Mouse (Mus musculus) left cerebral cortex, postnatal 4 days (tissue): ENCODE data around the gene Rtp1. TPM values are rescaled to one million over a fixed set of nuclear protein-coding genes. Genes with fewer than 3 reads are reported as not detected.

Source experiments
- DNase-seq: peaks from one replicate; pipeline ENCODE4 v3.0.0-alpha.2; 2022
- intact Hi-C: fragments of 180-260 bp; cut with DNase I; formaldehyde crosslinking; loops from one replicate; pipeline ENCODE4 v1.15.1; 2025
- total RNA-seq, 2 experiments: library from RNA; stranded (reverse); gene quantifications; 2 replicates each; pipeline ENCODE4 v1.2.3; 2021

Gene Rtp1
- total RNA-seq, 2 experiments from 2014 or later: 0.18 TPM; not detected in 1

DNA sequence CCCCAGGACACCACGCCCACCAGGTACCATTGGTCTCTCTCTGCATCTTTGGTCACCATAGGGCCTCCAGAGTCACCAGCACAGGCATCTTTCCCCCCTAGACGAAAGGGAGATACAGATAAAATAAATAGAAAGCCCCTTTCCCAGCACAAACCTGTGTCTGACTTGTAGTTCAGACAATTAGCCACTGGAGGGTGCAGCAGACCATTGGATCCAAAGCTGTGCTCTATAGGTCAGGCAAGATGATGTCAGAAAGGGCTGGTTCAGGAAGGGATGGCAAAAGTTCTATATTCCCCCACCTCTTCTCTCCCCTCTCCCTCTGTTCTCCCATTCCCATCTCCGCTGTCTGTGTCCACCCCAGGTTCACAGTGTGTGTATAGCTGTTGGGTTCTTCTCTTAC, 23.5 kb downstream of the Rtp1 start:
- intact Hi-C loops: loop anchor here (2.0 to 5.0 kb wide), 3 partner anchors 95 to 500 kb away; no protein-coding TSS in a partner anchor
- DNase-seq: peak; percentile 65

DNA sequence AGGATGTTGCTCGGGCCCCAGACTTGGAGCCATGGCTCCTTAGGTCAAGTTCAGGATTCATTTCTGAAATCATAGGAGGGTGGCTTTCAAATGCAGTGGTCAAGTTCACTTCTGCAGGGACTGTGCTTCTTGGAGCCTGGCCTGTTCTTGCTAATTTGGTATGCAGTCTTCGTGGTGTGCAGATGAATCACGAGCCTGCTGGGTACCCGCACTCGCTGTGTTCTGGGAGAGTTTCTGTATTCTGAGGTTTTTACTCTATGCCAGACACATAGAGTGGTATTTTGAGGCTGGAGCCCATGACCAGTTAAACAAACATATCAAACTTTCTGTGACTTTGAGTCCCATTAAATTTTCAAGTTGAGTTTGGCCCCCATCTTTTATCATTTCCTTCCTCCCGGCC, 25.4 kb downstream of the Rtp1 start:
- intact Hi-C loops: loop anchor here (5.0 kb wide), 2 partner anchors 93 to 498 kb away; no protein-coding TSS in a partner anchor
- DNase-seq: no peak

DNA sequence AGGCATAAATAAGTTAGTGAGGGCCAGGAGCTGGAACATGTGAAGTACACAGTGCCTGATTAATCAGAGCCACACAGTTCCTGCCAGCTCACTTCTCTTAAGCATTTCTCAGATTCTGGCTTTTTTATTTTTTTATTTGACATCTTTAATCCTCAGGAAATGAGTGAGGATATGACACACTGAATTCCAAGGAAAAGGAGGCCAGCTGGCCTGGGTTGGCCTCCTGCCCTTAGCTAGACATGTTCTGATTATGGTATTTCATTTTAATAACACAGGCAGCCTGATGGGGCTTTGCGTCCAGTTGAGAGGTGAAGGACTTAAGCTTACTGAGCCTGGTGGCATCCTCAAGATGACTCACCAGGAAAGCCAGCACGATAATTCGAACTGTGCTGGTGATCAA, 27.6 kb downstream of the Rtp1 start:
- intact Hi-C loops: no loop called here
- DNase-seq: peak; percentile 14

DNA sequence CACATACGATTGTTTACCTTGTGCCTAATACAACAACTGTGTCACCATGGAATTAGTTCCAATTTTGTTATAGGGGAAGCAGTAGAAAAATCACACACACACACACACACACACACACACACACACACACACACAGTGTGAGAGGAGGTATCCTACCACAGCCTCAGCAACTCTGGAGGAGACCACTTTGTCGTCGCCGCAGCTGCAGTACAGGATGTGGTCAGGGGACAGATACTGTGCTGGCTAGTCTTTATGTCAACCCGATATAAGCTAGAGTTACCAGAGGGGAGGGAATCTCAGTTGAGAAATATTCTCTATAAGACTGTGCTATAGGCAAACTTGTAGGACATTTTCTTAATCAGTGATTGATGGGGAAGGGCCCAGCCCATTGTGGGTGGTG, 28.4 kb downstream of the Rtp1 start:
- intact Hi-C loops: no loop called here
- no peak for DNase-seq

DNA sequence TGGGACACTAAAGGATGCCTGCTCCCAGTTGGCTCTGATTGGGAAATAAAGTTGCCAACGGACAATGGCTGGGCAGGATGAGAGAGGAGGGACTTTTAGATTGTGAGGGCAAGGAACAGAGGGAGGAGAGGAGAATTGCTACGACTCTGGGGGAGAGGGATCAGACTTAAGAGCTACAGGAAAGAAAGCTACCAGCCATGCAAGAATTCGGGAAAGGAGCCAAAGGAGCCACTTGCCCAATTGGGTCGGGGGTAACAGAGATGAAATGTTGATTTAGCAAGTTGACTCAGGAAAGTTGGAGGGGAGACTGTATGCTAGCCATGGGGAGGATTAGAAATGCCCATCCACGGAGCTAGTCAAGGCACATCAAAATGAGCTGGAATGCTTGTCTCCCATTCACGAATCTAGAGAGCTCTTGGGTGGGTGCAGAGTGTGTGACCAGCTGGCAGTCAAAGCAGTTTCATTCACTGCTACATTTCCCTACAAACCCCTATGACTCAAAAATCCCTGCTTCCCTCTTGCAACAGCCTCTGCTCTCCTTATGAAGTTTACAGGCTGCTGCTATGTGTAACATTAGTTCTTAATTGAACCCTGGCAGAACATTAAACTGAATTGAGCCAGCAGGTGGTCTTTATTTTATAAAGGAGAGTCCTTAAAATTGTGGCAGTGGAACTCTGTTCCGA, 30.1 kb downstream of the Rtp1 start:
- no peak for DNase-seq
- intact Hi-C loops: no loop called here

DNA sequence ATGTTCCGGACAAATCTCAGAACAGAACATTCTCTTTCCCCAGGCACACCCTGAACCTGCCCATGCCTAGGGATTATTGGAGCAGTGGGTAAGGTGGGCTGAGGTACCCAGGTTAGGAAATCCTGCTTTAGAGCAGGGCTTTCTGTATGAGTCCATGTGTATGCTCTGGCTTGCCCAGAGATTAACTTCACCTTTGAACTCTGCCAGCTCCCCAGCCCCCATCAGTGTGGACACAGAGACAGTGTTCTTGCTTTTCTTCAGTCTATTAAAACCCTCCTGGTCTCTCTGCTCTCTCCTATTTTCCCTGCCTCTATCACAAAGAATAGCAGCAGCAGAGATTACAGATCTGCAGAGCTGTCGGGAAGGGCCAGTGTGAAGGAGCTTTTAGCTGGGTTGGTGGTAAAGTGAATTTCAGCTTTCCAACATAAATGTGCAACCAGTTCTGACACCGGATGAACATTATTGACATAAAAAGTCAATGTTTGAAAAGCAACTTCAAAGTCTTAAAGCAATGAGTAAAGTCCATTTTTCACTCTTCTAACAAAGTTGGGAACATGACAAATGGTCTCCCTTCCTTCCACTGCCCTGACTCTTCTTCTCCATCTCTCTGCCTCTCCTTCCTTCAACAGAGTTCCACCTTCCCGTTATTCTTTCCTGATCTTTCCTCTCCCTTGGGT, 34.9 kb downstream of the Rtp1 start:
- DNase-seq: no peak
- intact Hi-C loops: no loop called here

DNA sequence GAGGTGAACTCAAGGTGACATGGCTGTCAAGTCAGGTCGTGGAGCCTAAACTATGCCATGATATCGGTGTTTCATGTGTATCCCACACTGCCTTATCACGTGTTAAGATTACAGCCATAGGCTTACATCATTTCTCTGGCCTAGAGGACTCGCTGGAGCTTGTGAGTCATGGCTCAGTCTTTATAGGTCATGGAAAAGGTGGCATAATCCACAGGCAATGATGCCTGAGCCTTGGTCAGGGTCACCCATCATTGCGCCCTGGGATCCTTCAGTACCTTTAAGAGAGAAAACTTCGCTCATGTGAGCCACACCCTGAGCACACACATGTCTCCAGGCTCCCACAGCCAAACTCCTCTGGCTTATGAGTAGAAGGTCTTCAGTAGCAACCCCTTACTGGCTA, 42.6 kb downstream of the Rtp1 start:
- no peak for DNase-seq
- intact Hi-C loops: no loop called here

DNA sequence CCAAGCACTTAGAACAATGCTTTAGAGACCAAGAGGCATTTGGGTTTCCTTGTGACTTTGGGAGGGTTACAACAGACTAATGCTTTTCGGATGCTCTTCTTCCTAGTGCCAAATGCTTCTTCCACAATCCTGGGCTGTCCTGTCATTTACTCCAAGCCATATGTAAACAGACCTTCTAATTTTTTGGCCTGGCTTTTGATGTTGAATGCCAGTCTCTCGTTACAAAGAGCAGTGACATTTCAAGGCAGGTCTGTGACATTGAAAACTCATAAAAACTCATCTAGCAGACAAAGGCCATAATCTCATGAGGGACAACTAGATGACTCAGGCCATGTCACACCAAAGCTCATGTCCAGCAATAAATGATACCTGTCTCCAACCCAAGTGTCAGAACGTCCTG, 43.1 kb downstream of the Rtp1 start:
- DNase-seq: no peak
- intact Hi-C loops: no loop called here

DNA sequence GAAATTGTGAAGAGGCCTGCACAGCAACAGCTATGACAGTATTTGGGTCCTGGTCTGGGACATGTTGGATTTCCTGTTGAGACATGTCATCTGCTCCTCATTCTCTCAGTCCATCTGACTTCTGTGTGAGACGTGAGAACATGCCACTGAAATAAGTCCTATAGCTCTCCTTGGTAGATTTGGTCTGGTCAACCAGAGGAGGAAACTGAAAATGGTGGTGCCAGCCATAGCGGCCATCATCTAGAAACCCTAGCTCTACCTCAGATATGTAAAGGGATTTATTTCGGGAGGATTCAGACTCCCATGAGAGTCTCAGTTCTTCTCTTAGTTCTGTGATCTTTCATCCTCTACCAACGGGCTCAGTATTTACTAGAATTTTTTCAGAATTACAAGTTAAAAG, 46.7 kb downstream of the Rtp1 start:
- DNase-seq: no peak
- intact Hi-C loops: no loop called here

DNA sequence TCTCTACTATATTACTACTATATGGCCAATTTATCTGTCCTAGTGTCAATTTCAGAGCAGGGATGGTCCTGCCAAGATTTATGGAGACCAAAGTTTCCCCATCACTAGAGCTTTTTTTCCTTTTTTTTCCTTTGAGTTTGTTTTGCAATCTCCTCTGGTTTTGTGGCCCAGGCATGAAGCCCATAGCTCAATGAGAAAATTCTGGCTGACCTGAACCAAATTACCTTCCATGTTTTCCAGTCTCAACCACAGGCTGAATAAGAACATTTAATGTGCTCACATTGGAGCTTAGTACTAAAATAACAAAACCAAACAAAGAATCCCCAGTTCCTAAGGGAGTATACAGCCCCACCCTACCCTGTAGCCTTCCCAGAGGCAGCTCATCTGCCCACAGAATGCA, 47.7 kb downstream of the Rtp1 start:
- DNase-seq: no peak
- intact Hi-C loops: no loop called here

DNA sequence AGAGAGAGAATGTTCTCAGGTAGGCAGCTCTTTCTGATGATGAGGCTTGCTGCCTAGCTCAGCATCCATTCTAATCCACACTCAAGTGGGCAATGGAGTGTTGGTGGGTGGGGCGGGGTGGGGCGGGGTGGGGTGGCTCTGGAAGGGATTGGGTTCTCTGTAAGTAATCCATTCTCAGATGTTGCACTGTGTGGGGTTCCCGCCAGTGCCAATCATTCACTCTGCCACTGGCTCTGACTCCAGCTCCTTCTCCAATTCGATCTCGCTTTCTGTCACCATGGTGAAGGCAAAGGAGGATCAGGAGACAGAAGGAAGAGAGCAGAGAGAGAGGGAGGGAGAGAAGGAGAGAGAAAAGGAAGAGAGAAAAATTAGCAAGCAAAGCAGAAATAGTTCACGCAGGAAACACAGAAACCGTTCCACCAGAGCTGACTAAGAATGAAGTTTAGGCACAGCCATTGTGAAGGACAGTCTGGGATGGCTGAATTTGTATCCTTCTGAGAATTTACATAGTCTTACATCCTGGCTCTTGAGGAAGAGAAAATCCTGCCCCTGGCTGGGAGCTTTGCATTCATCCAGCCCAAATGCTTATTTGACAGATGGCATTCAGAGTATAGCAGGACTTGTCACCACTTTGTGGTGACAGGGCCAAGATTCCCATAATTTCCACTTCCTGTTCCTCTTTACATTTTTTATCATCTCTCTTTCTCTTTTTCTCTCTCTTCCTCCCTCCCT, 51.1 kb downstream of the Rtp1 start:
- intact Hi-C loops: no loop called here
- no peak for DNase-seq

DNA sequence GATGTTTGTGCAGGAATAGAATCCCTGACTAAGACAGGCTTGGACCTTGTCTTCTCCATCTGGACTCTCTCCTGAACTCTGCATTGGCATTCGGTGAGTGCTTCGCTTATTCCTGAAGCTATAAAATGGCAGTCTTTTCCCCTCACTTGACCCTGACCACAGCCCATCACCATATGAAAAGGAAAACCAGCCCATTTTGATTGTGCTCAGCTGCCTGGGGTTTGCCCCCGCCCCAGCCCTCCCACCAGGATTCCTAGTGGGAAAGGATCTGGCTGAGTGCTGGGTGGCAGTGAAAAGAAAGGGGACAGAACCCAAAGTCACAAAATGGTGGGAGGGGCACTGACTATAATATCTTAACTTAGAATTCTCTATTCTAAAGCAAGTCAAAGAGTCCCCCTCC, 53.3 kb downstream of the Rtp1 start:
- DNase-seq: no peak
- intact Hi-C loops: no loop called here

DNA sequence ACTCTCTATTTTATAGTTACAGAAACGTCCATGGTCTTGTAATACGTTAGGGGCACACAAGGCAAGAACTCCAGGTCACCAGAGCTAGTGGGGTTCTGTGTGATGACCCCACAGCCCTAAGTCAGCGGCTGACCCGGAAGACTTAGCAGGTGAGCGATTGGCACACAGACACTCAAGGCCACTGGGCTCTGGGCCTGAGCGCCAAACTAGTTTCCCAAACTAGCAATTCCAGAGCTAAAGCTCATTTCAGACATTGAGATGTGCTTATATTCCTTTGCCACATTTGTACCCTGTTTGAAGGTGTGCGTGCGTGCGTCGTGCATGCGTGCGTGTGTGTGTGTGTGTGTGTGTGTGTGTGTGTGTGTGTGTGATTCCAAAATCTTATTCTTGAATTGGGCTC, 53.9 kb downstream of the Rtp1 start:
- DNase-seq: no peak
- intact Hi-C loops: no loop called here

DNA sequence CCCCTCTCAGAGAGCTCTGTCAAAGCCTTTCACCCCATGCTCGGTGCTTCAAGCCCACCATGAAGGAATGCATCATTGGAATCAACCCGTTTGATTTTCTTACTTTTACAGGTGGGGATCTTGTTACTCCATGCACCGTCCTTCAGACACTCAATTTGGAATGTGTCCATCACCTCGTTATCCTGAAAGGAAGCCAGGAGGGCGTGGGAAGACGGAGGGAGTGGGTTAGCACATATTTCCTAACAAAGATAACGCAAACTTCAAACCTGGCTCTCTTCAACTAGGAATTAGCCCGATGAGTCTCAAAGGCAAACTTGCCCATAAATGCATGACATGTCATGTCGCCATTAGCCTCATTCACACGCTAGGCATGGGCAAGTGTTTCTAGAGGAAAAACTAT, 54.4 kb downstream of the Rtp1 start:
- intact Hi-C loops: no loop called here

More for the DNA sequence above, 54.4 kb downstream of the Rtp1 start:
- no peak for DNase-seq

Other genes with a start within 250 kb of the Rtp1 start
- gene St6gal1, start 204.4 kb upstream of the Rtp1 start, total RNA-seq: 10 to 100 TPM; 19.1 to 23.2 TPM
- 1 to 10 TPM in 1 of 2 experiments, under 1 TPM in 1; 0.93 to 1.1 TPM for gene Rtp4, start 91.2 kb downstream of the Rtp1 start, total RNA-seq
- 10 to 100 TPM; 41.3 to 44.9 TPM for gene Masp1, start 91.7 kb downstream of the Rtp1 start, total RNA-seq